Mouse (Mus musculus): ENCODE results near the gene Shoc2. TPM values are rescaled to one million over a fixed set of nuclear protein-coding genes. Genes with fewer than 3 reads are reported as not detected.
"Not testable (repeated sequence)": the region's sequence is repeated elsewhere in the genome, so short reads cannot be mapped to it uniquely, and the experiment has no call there.

Shoc2 gene
- total RNA-seq, 2 experiments from 2014 or later: 46.3 to 51.5 TPM

- no peak for DNase-seq (ENCODE audit: low spot score in 2 of 2)
Observed at GRCm38 (mm10) chr19:53929218-53929617, 14.9 kb upstream of the Shoc2 start.

GRCm38 (mm10) chr19:53933050-53933449 is 11.1 kb upstream of the Shoc2 start:
- no peak for DNase-seq (ENCODE audit: low spot score in 2 of 2)

- no peak for DNase-seq (ENCODE audit: low spot score in 2 of 2)
Observed at GRCm38 (mm10) chr19:53934046-53934445, 10.1 kb upstream of the Shoc2 start.

- DNase-seq (ENCODE audit: low spot score in 2 of 2): no peak
Observed at GRCm38 (mm10) chr19:53939467-53939866, 4.6 kb upstream of the Shoc2 start.

DNA sequence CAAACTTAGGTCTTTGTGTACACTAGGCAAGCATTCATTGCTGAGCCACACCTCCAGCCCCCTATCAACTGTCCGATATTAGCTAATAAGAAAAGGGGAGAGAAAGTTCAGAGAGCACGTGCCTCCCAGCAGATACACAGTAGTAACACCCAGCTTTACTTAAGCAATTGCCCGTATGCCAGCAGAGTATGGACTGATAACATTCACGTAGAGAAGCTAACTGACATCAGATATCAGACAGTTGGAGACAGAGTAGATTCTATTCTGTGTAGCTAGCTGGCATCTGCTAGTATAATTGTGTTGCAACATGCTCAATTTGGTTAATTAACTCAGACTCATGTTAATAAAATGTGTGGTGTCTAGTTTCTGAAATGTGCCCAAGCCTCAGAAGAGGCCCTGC is 3.0 kb upstream of the Shoc2 start:
- peak in 1 of 2 experiments; percentile 57 for DNase-seq (ENCODE audit: low spot score in 2 of 2)

DNA sequence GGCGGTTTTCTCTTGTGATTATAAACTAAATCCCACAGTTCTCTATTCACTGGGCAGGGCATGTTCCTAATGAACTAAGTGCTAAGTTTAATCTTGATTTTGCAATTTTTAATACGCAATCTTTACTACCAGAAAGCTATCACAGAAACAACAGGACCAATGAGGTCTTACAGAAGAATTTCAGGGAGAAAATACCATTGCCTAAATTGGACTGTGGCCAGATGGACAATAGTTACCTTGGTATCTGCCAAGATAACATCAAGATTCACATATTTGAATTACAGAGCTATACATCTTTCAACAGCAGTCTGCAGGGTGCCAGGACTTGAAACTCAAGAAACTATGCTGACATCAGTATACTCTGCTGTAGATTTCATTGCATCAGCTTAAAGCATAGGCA is 1.8 kb upstream of the Shoc2 start:
- DNase-seq (ENCODE audit: low spot score in 2 of 2): no peak

DNA sequence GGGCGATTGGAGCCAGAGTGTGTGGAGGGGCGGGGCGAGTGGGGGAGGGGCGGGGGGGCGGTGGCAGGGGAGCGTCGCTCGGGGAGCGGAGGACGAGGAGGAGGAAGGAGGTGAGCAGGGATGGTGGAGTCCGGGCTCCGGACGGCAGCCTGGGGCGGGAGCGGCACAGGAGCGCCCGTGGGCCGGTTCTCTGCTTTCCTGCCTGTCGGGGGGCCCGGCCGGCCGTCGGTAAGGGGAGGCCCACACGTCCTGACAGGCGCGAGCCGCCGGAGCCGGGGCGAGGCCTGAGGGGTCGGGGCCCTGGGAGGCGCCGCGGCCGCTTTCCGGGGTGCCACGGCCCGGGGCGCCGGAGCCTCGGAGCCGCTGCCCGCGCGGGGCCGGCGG is 672 bp downstream of the Shoc2 start:
- no peak for DNase-seq (ENCODE audit: low spot score in 2 of 2)

GRCm38 (mm10) chr19:53945171-53946042 is 1.3 kb downstream of the Shoc2 start:
- DNase-seq (ENCODE audit: low spot score in 2 of 2): peak in 1 of 2 experiments; percentile 45

DNA sequence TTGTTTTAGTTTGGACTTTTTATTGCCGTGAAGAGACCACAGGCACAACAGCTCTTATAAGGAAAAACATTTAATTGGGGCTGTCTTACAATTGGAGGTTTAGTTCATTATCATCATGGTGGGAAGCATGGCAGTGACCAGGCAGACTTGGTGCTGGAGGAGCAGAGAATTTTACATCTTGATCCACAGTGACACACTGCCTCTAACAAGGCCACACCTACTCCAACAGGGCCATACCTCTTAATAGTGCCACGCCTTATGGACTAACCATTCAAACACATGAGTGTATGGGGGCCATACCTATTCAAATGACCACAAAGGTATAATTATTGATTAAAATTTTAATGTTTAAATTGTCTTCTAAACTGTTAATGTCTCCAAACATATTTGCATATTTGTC is 13.4 kb downstream of the Shoc2 start:
- no peak for DNase-seq (ENCODE audit: low spot score in 2 of 2)

GRCm38 (mm10) chr19:53962511-53962910 is 18.4 kb downstream of the Shoc2 start:
- DNase-seq (ENCODE audit: low spot score in 2 of 2): no peak

- not testable (repeated sequence) for DNase-seq (ENCODE audit: low spot score in 2 of 2)
Observed at GRCm38 (mm10) chr19:53964347-53964746, 20.2 kb downstream of the Shoc2 start.

DNA sequence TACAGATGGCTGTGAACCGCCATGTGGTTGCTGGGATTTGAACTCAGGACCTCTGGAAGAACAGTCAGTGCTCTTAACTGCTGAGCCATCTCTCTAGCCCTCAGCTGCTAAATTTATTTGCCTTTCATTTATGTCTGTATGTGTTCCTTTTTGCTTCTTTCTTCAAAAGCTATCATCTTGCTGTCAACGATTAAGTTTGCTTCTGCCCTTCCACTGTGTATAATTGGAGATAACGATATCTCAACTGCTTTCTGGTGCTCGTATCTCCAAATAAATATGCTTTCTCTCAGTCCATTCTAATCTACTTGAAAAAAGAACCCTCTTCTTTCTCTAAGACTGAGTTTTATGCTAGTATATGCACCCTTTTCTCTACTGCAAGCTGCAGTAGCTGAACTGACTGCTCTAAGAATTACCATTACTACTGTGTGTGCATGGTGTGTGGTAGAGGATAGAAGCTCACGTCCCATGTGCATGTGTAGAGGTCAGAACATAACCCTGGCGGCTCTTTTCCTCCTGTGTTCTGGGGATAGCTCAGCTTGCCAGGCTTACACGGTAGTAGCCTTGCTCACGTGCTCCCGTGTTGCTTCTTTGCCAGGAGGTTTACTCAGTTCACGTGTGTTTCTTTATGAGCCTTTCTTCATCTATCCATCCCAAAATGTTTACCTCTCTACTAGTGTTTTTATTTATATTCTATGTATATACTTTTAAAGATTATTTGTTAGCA is 21.0 kb downstream of the Shoc2 start:
- no peak for DNase-seq (ENCODE audit: low spot score in 2 of 2)

GRCm38 (mm10) chr19:53969226-53969625 is 25.1 kb downstream of the Shoc2 start:
- no peak for DNase-seq (ENCODE audit: low spot score in 2 of 2)

DNA sequence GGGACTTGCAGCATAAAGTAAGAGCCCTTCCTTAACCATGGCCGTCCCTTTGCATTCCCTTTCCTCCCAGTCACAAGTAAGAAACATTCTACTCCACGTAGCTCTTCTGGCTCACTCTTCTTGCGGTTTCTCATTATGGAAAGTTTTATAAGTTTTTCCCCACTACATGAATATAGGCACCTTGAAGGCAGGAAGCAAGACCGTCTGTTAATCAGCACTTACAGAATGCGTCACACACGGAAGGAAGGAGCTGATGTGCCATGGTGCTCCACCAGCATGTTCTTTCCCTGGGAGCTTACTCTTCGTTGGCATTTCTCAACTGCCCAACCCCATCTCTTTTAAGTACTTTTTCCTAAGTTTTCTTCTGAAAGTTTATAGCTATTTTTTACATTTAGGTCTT is 27.8 kb downstream of the Shoc2 start:
- DNase-seq (ENCODE audit: low spot score in 2 of 2): no peak

DNA sequence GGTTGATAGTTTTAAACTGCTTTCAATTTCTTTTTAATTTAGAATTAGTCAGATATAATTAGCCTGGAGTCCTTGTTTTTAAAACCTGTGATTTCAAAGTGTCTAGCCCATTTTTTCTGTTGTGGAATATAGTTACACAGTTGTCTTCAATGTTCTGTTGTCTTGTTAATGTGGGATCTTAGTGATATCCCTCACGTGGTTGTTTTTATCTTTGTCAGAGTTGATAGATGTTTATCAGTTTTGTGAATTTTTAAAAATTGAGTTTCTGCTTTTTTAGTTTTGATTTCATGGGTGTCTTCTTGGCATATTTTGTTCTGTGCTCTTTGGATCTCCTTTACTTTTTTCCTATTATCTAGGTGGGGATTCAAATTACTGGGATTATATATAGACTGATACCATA is 29.6 kb downstream of the Shoc2 start:
- DNase-seq (ENCODE audit: low spot score in 2 of 2): no peak

GRCm38 (mm10) chr19:53982041-53982440 is 37.9 kb downstream of the Shoc2 start:
- DNase-seq (ENCODE audit: low spot score in 2 of 2): no peak

- DNase-seq (ENCODE audit: low spot score in 2 of 2): no peak
Observed at GRCm38 (mm10) chr19:53983336-53983735, 39.2 kb downstream of the Shoc2 start.

DNA sequence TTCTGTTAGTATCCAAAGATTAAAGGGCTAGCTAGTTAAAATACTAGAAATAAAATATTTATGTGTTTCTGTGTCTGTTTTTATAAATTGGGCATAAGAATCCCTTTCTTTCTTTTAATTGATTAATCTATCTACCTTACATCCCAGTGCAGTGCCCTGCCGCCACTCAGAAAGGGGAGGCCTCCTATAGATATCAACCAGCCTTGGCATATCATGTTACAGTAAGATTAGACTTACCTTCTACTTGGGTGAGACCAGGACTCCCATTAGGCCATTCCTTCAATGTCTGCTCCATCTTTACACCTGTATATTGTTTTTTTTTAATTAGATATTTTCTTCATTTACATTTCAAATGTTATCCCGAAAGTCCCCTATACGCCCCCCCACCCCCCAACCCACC is 40.5 kb downstream of the Shoc2 start:
- DNase-seq (ENCODE audit: low spot score in 2 of 2): no peak

GRCm38 (mm10) chr19:53990538-53990937 is 46.4 kb downstream of the Shoc2 start:
- no peak for DNase-seq (ENCODE audit: low spot score in 2 of 2)

GRCm38 (mm10) chr19:53993860-53994259 is 49.8 kb downstream of the Shoc2 start:
- no peak for DNase-seq (ENCODE audit: low spot score in 2 of 2)

DNA sequence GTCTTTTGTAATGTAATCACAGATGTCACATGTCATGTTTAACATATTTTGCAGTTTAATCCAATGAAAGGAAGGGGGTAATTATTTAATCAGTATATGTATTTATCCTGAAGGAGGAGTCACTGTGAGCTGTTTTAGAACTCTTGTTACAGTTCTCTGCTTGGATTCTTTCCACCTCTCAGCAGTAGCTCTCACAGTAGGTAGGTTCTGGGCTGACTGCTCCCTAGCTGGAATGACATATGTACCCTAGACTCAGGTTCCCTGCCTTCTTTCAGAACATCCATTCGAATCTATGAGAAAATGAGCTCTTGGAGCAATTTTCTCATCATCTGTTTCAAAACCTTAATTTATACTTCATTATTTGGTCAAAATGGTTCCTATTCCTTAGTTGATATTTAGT is 50.2 kb downstream of the Shoc2 start:
- no peak for DNase-seq (ENCODE audit: low spot score in 2 of 2)

GRCm38 (mm10) chr19:54010973-54011372 is 66.9 kb downstream of the Shoc2 start:
- no peak for DNase-seq (ENCODE audit: low spot score in 2 of 2)

DNA sequence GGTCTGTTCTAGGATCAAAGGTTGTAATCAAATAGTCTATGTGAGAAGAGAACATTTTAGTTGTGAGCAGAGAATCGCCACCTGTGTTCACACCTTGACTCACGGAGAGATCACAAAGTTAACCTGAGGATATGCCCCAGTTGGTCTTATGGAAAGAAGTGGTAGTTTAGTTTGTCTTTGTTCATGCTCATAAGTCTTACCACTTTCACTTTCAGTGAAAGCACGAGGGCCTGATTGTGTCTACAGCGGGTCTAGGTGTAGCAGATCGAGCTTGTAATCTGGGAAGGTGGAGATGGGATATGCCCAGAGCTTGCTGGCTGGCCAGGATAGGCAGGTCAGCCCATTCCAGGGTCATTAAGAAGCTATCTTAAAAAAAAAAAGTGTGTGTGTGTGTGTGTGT is 70.9 kb downstream of the Shoc2 start:
- DNase-seq (ENCODE audit: low spot score in 2 of 2): no peak

Data from layer of hippocampus, adult 18-20 months (tissue).